Mouse (Mus musculus): ENCODE results near the gene Mon1a. TPM values are rescaled to one million over a fixed set of nuclear protein-coding genes. Genes with fewer than 3 reads are reported as not detected.

Gene Mon1a
- polyA plus RNA-seq, 1 experiment from 2014 or later, result 21.7 TPM

DNA sequence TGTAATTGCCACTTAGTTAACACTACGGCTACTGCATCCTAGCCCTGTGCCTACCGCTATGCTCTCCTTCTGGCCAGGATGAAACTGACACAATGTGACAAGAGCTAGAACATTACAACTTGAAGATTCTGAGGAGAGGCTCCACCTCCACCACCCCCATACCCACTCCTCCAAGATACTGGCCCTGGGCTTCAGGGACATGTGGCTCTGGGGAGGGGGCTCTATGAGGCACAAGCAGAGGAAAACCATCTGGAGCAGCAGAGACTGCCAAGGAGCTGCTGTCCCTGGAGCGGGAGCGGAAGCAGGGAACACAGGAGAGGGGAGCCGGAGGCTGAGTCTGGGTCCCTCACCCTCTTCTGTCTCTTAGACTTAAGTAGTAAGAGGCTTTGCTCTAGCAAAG is 39.8 kb downstream of the Mon1a start:
- Histone ChIP-seq H3K4me1 (replicated peaks; ENCODE audit: control insufficient read depth, insufficient read depth, low read length) (peaks cover 10% of the 10 kb centered on the region), H3K27ac (ENCODE audit: low read depth) (no peak overlapping the region), H3K4me3 (ENCODE audit: low read depth, low read length) (no peak overlapping the region), H3K9me3 (ENCODE audit: control insufficient read depth, low read length) (no peaks in the 10 kb centered on the region), H3K9ac (ENCODE audit: low read length) (no peak overlapping the region), H3K4me2 (ENCODE audit: low read length) (no peak overlapping the region), H3K36me3 (ENCODE audit: control insufficient read depth, insufficient read depth, low read length) (no peaks in the 10 kb centered on the region), H3K27me3 (replicated peaks; ENCODE audit: control insufficient read depth, insufficient read depth, low read length) (no peaks in the 10 kb centered on the region)
- DNase-seq (ENCODE audit: low spot score) (no peak), ATAC-seq (replicated peaks; ENCODE audit: low FRiP score, low TSS enrichment, low read depth) (no peak)
- WGBS, result 52% methylated on average over 5 of the region's 5 CpGs

- H3K9me3 ChIP-seq (ENCODE audit: control insufficient read depth, low read length), result no peaks in the 10 kb centered on the region
- H3K4me3 ChIP-seq (ENCODE audit: low read depth, low read length), result no peak within 1 kb of the TSS
- no peak within 1 kb of the TSS for H3K4me2 ChIP-seq (ENCODE audit: low read length)
- ATAC-seq (replicated peaks; ENCODE audit: low FRiP score, low TSS enrichment, low read depth), result no peak
- no peaks in the 10 kb centered on the region for H3K27me3 ChIP-seq (replicated peaks; ENCODE audit: control insufficient read depth, insufficient read depth, low read length)
- no peaks in the 10 kb centered on the region for H3K36me3 ChIP-seq (ENCODE audit: control insufficient read depth, insufficient read depth, low read length)
- H3K9ac ChIP-seq (ENCODE audit: low read length), result no peak within 1 kb of the TSS
- H3K4me1 ChIP-seq (replicated peaks; ENCODE audit: control insufficient read depth, insufficient read depth, low read length), result peaks cover 10% of the 10 kb centered on the region
- DNase-seq (ENCODE audit: low spot score), result no peak
- 83% methylated on average over 3 of the region's 3 CpGs for WGBS
- H3K27ac ChIP-seq (ENCODE audit: low read depth), result no peak within 1 kb of the TSS
Measured at GRCm38 (mm10) chr9:107928169-107928568, 40.2 kb downstream of the Mon1a start, which contains the start of gene Actl11. Actl11 (plus strand) TSS chr9:107928469.

- H3K4me2 ChIP-seq (ENCODE audit: low read length), result no peak overlapping the region
- no peaks in the 10 kb centered on the region for H3K36me3 ChIP-seq (ENCODE audit: control insufficient read depth, insufficient read depth, low read length)
- H3K27me3 ChIP-seq (replicated peaks; ENCODE audit: control insufficient read depth, insufficient read depth, low read length), result peaks cover 17% of the 10 kb centered on the region
- no peaks in the 10 kb centered on the region for H3K9me3 ChIP-seq (ENCODE audit: control insufficient read depth, low read length)
- no peak for ATAC-seq (replicated peaks; ENCODE audit: low FRiP score, low TSS enrichment, low read depth)
- no peak overlapping the region for H3K27ac ChIP-seq (ENCODE audit: low read depth)
- H3K4me3 ChIP-seq (ENCODE audit: low read depth, low read length), result no peak overlapping the region
- 60% methylated on average over 4 of the region's 4 CpGs for WGBS
- no peak for DNase-seq (ENCODE audit: low spot score)
- H3K9ac ChIP-seq (ENCODE audit: low read length), result no peak overlapping the region
- peaks cover 23% of the 10 kb centered on the region for H3K4me1 ChIP-seq (replicated peaks; ENCODE audit: control insufficient read depth, insufficient read depth, low read length)
Measured at GRCm38 (mm10) chr9:107932221-107932620, 44.3 kb downstream of the Mon1a start.

DNA sequence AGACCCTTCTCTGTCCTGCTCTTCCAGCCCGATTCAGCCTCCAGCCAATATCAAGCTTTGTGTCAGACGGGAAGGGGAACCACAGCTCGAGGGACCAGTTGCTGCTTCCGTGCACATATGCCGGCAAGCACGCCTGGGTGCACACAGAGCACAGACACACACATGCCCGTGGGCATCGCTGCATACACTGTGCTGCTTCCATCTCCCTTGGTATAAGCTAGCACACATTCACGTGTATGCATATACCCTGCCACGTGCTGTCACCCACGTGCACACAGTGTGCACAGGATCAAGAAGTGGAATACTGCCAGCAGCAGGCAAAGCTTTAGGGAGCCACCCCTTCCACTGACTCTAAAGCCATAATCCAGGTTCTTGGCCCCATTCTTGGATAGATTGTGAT is 46.2 kb downstream of the Mon1a start:
- DNase-seq (ENCODE audit: low spot score), result no peak
- Histone ChIP-seq H3K27ac (ENCODE audit: low read depth) (no peak overlapping the region), H3K9ac (ENCODE audit: low read length) (no peak overlapping the region), H3K4me2 (ENCODE audit: low read length) (no peak overlapping the region), H3K4me3 (ENCODE audit: low read depth, low read length) (no peak overlapping the region), H3K36me3 (ENCODE audit: control insufficient read depth, insufficient read depth, low read length) (no peaks in the 10 kb centered on the region), H3K9me3 (ENCODE audit: control insufficient read depth, low read length) (no peaks in the 10 kb centered on the region), H3K27me3 (replicated peaks; ENCODE audit: control insufficient read depth, insufficient read depth, low read length) (peaks cover 17% of the 10 kb centered on the region), H3K4me1 (replicated peaks; ENCODE audit: control insufficient read depth, insufficient read depth, low read length) (peaks cover 17% of the 10 kb centered on the region)
- 88% methylated on average over 11 of the region's 11 CpGs for WGBS
- no peak for ATAC-seq (replicated peaks; ENCODE audit: low FRiP score, low TSS enrichment, low read depth)

- no peak for DNase-seq (ENCODE audit: low spot score)
- H3K27me3 ChIP-seq (replicated peaks; ENCODE audit: control insufficient read depth, insufficient read depth, low read length), result peaks cover 17% of the 10 kb centered on the region
- no peaks in the 10 kb centered on the region for H3K9me3 ChIP-seq (ENCODE audit: control insufficient read depth, low read length)
- no peak within 1 kb of the TSS for H3K27ac ChIP-seq (ENCODE audit: low read depth)
- WGBS, result 17% methylated on average over 3 of the region's 3 CpGs
- peak within 1 kb of the TSS; percentile 86 for H3K4me2 ChIP-seq (ENCODE audit: low read length)
- no peaks in the 10 kb centered on the region for H3K36me3 ChIP-seq (ENCODE audit: control insufficient read depth, insufficient read depth, low read length)
- ATAC-seq (replicated peaks; ENCODE audit: low FRiP score, low TSS enrichment, low read depth), result no peak
- peak within 1 kb of the TSS; percentile 44 for H3K4me3 ChIP-seq (ENCODE audit: low read depth, low read length)
- H3K9ac ChIP-seq (ENCODE audit: low read length), result peak within 1 kb of the TSS; percentile 39
- peaks cover 17% of the 10 kb centered on the region for H3K4me1 ChIP-seq (replicated peaks; ENCODE audit: control insufficient read depth, insufficient read depth, low read length)
Measured at GRCm38 (mm10) chr9:107935374-107935773, 47.4 kb downstream of the Mon1a start, which contains the start of gene Camkv. Camkv (plus strand) TSS chr9:107935674.

DNA sequence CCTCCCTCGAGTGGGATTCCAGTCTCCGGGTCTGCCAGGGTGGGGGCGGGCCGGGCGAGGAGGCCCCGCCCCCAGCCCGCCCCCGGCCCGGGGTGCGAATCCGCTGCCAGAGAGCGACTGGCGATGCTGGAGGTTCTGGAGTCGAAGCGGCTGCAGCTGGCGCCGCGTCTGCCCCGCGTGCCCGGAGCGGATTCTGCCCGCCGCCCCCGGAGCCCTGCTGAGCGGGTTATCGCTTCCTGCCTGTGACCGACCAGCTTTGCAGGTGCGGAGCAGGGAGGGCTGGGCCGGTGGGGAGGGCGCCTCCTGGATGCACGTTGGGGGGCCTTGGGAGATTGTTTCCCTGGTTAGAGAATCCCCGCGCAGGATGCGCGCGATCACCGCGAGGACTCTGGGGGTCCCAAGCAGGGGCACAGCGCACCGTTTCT is 47.9 kb downstream of the Mon1a start:
- Histone ChIP-seq H3K27ac (ENCODE audit: low read depth) (no peak overlapping the region), H3K4me3 (ENCODE audit: low read depth, low read length) (peak overlapping the region; percentile 44), H3K4me1 (replicated peaks; ENCODE audit: control insufficient read depth, insufficient read depth, low read length) (peaks cover 17% of the 10 kb centered on the region), H3K9me3 (ENCODE audit: control insufficient read depth, low read length) (no peaks in the 10 kb centered on the region), H3K27me3 (replicated peaks; ENCODE audit: control insufficient read depth, insufficient read depth, low read length) (peaks cover 17% of the 10 kb centered on the region), H3K4me2 (ENCODE audit: low read length) (peak overlapping the region; percentile 86), H3K36me3 (ENCODE audit: control insufficient read depth, insufficient read depth, low read length) (no peaks in the 10 kb centered on the region), H3K9ac (ENCODE audit: low read length) (peak overlapping the region; percentile 39)
- DNase-seq (ENCODE audit: low spot score) (peak; percentile 74), ATAC-seq (replicated peaks; ENCODE audit: low FRiP score, low TSS enrichment, low read depth) (peak; percentile 23; the same call in 1 of the 2 replicates)
- WGBS, result 1% methylated on average over 41 of the region's 41 CpGs

- H3K27me3 ChIP-seq (replicated peaks; ENCODE audit: control insufficient read depth, insufficient read depth, low read length), result peaks cover 17% of the 10 kb centered on the region
- DNase-seq (ENCODE audit: low spot score), result peak; percentile 69
- H3K9ac ChIP-seq (ENCODE audit: low read length), result 0 out of 2 replicates have a peak overlapping the region, but pooled peaks have one; percentile 8
- peaks cover 17% of the 10 kb centered on the region for H3K4me1 ChIP-seq (replicated peaks; ENCODE audit: control insufficient read depth, insufficient read depth, low read length)
- peak overlapping the region; percentile 44 for H3K4me3 ChIP-seq (ENCODE audit: low read depth, low read length)
- no peaks in the 10 kb centered on the region for H3K9me3 ChIP-seq (ENCODE audit: control insufficient read depth, low read length)
- WGBS, result 5% methylated on average over 29 of the region's 29 CpGs
- H3K4me2 ChIP-seq (ENCODE audit: low read length), result peak overlapping the region; percentile 86
- H3K27ac ChIP-seq (ENCODE audit: low read depth), result no peak overlapping the region
- H3K36me3 ChIP-seq (ENCODE audit: control insufficient read depth, insufficient read depth, low read length), result no peaks in the 10 kb centered on the region
- ATAC-seq (replicated peaks; ENCODE audit: low FRiP score, low TSS enrichment, low read depth), result peak; percentile 18; the same call in 1 of the 2 replicates
Measured at GRCm38 (mm10) chr9:107936215-107936822, 48.4 kb downstream of the Mon1a start.

- DNase-seq (ENCODE audit: low spot score), result no peak
- Histone ChIP-seq H3K9me3 (ENCODE audit: control insufficient read depth, low read length) (no peaks in the 10 kb centered on the region), H3K4me1 (replicated peaks; ENCODE audit: control insufficient read depth, insufficient read depth, low read length) (peaks cover 16% of the 10 kb centered on the region), H3K36me3 (ENCODE audit: control insufficient read depth, insufficient read depth, low read length) (no peaks in the 10 kb centered on the region), H3K4me2 (ENCODE audit: low read length) (peak overlapping the region; percentile 86; the same call in 1 of the 2 replicates), H3K9ac (ENCODE audit: low read length) (no peak overlapping the region), H3K27me3 (replicated peaks; ENCODE audit: control insufficient read depth, insufficient read depth, low read length) (peaks cover 17% of the 10 kb centered on the region), H3K27ac (ENCODE audit: low read depth) (no peak overlapping the region), H3K4me3 (ENCODE audit: low read depth, low read length) (peak overlapping the region; percentile 44; the same call in 1 of the 2 replicates)
- ATAC-seq (replicated peaks; ENCODE audit: low FRiP score, low TSS enrichment, low read depth), result no peak
- WGBS, result 19% methylated on average over 3 of the region's 3 CpGs
Measured at GRCm38 (mm10) chr9:107936831-107937230, 48.9 kb downstream of the Mon1a start.

Measured in intestine, embryonic 14.5 days (tissue).